Comparison of ENCODE assay signal across 12 mouse cellular contexts in the genomic region with DNA sequence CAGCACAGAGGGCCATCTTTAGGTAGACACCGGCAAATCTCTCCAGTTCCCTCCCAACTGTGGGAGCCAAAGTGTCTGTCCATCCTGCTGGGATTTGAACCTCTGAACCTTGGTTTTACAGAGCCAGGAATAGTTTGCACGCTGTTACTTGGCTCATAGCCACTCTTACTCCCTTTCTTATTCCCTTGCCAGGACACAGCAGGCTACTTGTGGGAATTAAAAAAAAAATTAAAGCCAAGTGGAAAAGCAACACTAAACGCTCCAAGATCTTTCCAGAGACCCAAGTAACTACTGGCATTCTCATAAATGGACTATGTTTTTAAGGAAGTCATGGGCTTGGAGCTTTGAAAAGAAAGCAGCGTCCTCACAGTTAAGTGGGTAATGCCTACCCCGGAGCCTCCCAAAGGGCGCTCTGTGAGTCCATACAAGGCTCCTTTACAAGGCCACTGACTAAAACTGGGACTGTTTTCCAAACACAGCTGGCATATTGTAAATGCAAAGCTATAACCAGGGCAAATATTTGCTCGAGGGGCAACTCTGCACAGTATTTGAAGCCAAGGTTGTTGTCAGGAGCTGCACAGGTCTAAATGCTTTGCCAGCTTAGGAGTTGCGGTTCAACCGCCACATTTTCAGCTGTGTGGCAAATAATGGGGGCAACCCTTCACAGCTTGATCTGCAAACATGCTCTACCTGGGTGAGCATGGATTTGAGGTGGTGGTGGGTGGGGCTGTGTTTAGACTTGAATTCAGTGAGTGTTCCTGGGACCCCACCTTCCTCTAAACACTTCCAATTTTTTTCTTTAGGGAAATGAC. TPM values are rescaled to one million over a fixed set of nuclear protein-coding genes. Genes with fewer than 3 reads are reported as not detected.
DNase-seq lines count a peak whose midpoint lies in the region; ATAC-seq and TF ChIP-seq lines count a peak whose summit lies in the region.
"Had no signal": no experiment of that assay in that cellular context is flagged by ENCODE, and none has a peak within 500 bp of the region (broad histone marks: within the 10 kb centered on the region; RNA-seq: fewer than 3 reads in every experiment).

No protein-coding gene starts in this region.

- peak; percentile 35 for TF ChIP-seq EP300 in lung, postnatal 0 days (IDR thresholded peaks at IDR 0.05)

- WGBS in embryonic facial prominence, embryonic 13.5 days, result 69% methylated on average over 9 of the region's 9 CpGs
- WGBS in embryonic facial prominence, embryonic 10.5 days, result 81% methylated on average over 9 of the region's 9 CpGs
- WGBS in lung, postnatal 0 days, result 51% methylated on average over 9 of the region's 9 CpGs

- peaks cover 34% of the 10 kb centered on the region for H3K4me1 ChIP-seq in embryonic facial prominence, embryonic 13.5 days
- H3K4me1 ChIP-seq in embryonic facial prominence, embryonic 10.5 days, result peaks cover 30% of the 10 kb centered on the region
- H3K4me1 ChIP-seq in lung, postnatal 0 days (ENCODE audit: insufficient read depth, low read depth, low read length), result peaks cover 7% of the 10 kb centered on the region; the same call in 1 of the 2 replicates

- no peak for TF ChIP-seq CTCF in left cerebral cortex, adult 2 months (IDR thresholded peaks at IDR 0.05)
- TF ChIP-seq CTCF in lung, postnatal 0 days (IDR thresholded peaks at IDR 0.05), result no peak

- H3K36me3 ChIP-seq in embryonic facial prominence, embryonic 13.5 days, result no peaks in the 10 kb centered on the region
- no peaks in the 10 kb centered on the region for H3K36me3 ChIP-seq in embryonic facial prominence, embryonic 10.5 days (replicated peaks)
- no peaks in the 10 kb centered on the region for H3K36me3 ChIP-seq in lung, postnatal 0 days (ENCODE audit: insufficient read depth, low read length)

- peak overlapping the region; percentile 39 for H3K27ac ChIP-seq in embryonic facial prominence, embryonic 13.5 days
- no peak overlapping the region for H3K27ac ChIP-seq in embryonic facial prominence, embryonic 10.5 days (replicated peaks)
- H3K27ac ChIP-seq in left cerebral cortex, adult 2 months, result peak overlapping the region; percentile 11; the same call in 1 of the 2 replicates
- H3K27ac ChIP-seq in lung, postnatal 0 days (ENCODE audit: low read length), result no peak overlapping the region

- H3K9ac ChIP-seq in embryonic facial prominence, embryonic 13.5 days, result no peak overlapping the region
- no peak overlapping the region for H3K9ac ChIP-seq in lung, postnatal 0 days (replicated peaks; ENCODE audit: low read depth)

- H3K9me3 ChIP-seq in embryonic facial prominence, embryonic 13.5 days, result no peaks in the 10 kb centered on the region
- no peaks in the 10 kb centered on the region for H3K9me3 ChIP-seq in embryonic facial prominence, embryonic 10.5 days
- H3K9me3 ChIP-seq in lung, postnatal 0 days (ENCODE audit: low read length), result no peaks in the 10 kb centered on the region

- DNase-seq in embryonic facial prominence, embryonic 10.5 days (ENCODE audit: low spot score), result no peak
- DNase-seq in left cerebral cortex, adult 2 months (ENCODE audit: extremely low spot score in 1 of 2, low spot score in 2 of 2), result no peak
- no peak for DNase-seq in left cerebral cortex, adult 18-20 months (ENCODE audit: low spot score in 2 of 2)
- DNase-seq in adipocyte (ENCODE audit: low spot score), result peak; percentile 33
- no peak for DNase-seq in lung, postnatal 0 days (ENCODE audit: low spot score)
- no peak for DNase-seq in frontal cortex, postnatal 36 days (ENCODE audit: low spot score in 2 of 2)
- DNase-seq: adrenal gland, postnatal 25 days; cerebellum, adult 9-10 months; thymus, adult 2 months had no signal

- intact Hi-C loops in left cerebral cortex, adult 2 months (cut with DNase I), result loop anchor here (5.0 kb wide), 2 partner anchors 38 to 62 kb away; a partner anchor contains a TSS

- no peak overlapping the region for H3K4me2 ChIP-seq in embryonic facial prominence, embryonic 13.5 days
- no peak overlapping the region for H3K4me2 ChIP-seq in lung, postnatal 0 days (replicated peaks; ENCODE audit: low read depth, low read length)
- H3K4me2 ChIP-seq: liver, embryonic 11.5 days had no signal

- H3K27me3 ChIP-seq in embryonic facial prominence, embryonic 13.5 days, result no peaks in the 10 kb centered on the region
- no peaks in the 10 kb centered on the region for H3K27me3 ChIP-seq in embryonic facial prominence, embryonic 10.5 days (replicated peaks; ENCODE audit: low read depth, poor library complexity, severe bottlenecking)
- H3K27me3 ChIP-seq in lung, postnatal 0 days (replicated peaks; ENCODE audit: insufficient read depth, low read length), result no peaks in the 10 kb centered on the region

- peak; percentile 32 for ATAC-seq in embryonic facial prominence, embryonic 13.5 days (ENCODE audit: insufficient number of reproducible peaks, insufficient read depth, low FRiP score, low TSS enrichment, low read depth)
- no peak for ATAC-seq in lung, postnatal 0 days
- ATAC-seq in granulocyte monocyte progenitor cell, adult 5-6 weeks (replicated peaks; ENCODE audit: poor library complexity, severe bottlenecking), result no peak

- H3K4me3 ChIP-seq in embryonic facial prominence, embryonic 13.5 days, result no peak overlapping the region
- no peak overlapping the region for H3K4me3 ChIP-seq in embryonic facial prominence, embryonic 10.5 days
- no peak overlapping the region for H3K4me3 ChIP-seq in left cerebral cortex, adult 2 months
- H3K4me3 ChIP-seq in lung, postnatal 0 days (ENCODE audit: low read depth, low read length), result no peak overlapping the region

RNA-seq across cellular contexts. Expression of a gene that starts 38.6 kb away (rescaled TPM):
- polyA plus RNA-seq in embryonic facial prominence, embryonic 13.5 days (2015; fragmentation: Nextera tagmentation; extraction: Ambion mirVana), result 11.0 and 14.6 TPM in 2 replicates
- polyA plus RNA-seq in embryonic facial prominence, embryonic 10.5 days (2016; fragmentation: Nextera tagmentation; extraction: Ambion mirVana), result 18.9 and 21.6 TPM in 2 replicates
- total RNA-seq in left cerebral cortex, adult 2 months (2021), result 100 to 1,000 TPM; 178 to 186 TPM
- 100 to 1,000 TPM; 180 to 192 TPM for total RNA-seq in left cerebral cortex, adult 18-20 months (2021)
- polyA plus RNA-seq in lung, postnatal 0 days (2015; fragmentation: Nextera tagmentation; extraction: Ambion mirVana), result 4.1 and 5.1 TPM in 2 replicates
- total RNA-seq in granulocyte monocyte progenitor cell, adult 5-6 weeks (2014; fragmentation: Nextera tagmentation), result not detected in 2 replicates
- not detected in 2 replicates for total RNA-seq in granulocyte monocyte progenitor cell, adult 5-6 weeks (2017)

Comparison
In these comparisons a context has a peak if more than half of its experiments do, and no peak if none do; other contexts are left out.
1. H3K27ac ChIP-seq: peak in embryonic facial prominence, embryonic 13.5 days (single experiment) and left cerebral cortex, adult 2 months (single experiment); none in embryonic facial prominence, embryonic 10.5 days (single experiment) and lung, postnatal 0 days (single experiment).
2. RNA of a gene that starts 38.6 kb away (total RNA-seq): 180 to 192 TPM in left cerebral cortex, adult 18-20 months and 178 to 186 TPM in left cerebral cortex, adult 2 months; not detected in granulocyte monocyte progenitor cell, adult 5-6 weeks; every median in the first group is over 100 times any median in the second.